In genomic region chr4:33556661-33557540, GRCm38 (mm10) we compare ENCODE assay signal across 8 mouse cellular contexts.
A peak's percentile ranks its signal among the peaks of the same experiment; 100 is the strongest.
DNase-seq lines count a peak whose midpoint lies in the region; ATAC-seq and TF ChIP-seq lines count a peak whose summit lies in the region.
"Had no signal": no experiment of that assay in that cellular context is flagged by ENCODE, and none has a peak within 500 bp of the region (broad histone marks: within the 10 kb centered on the region; RNA-seq: fewer than 3 reads in every experiment).

No protein-coding gene starts in this region.

- WGBS in kidney, embryonic 14.5 days, result 79% methylated on average over 12 of the region's 12 CpGs
- 78% methylated on average over 12 of the region's 12 CpGs for whole genome bisulfite sequencing in hindbrain, embryonic 12.5 days

- dilution Hi-C loops in CH12.LX (cut with MboI; ENCODE audit: extremely low pct_ligation_motif_present, extremely low pct_unique_long_range_greater_than_20kb, low sequenced_read_pairs), result no loop called here

- in situ Hi-C loops in CH12.LX (cut with MboI; ENCODE audit: low pct_ligation_motif_present, low pct_unique_long_range_greater_than_20kb, low sequenced_read_pairs), result loop anchor here (10.0 kb wide), 1 partner anchor 148 kb away; no protein-coding TSS in a partner anchor

- no peaks in the 10 kb centered on the region for H3K9me3 ChIP-seq in kidney, embryonic 14.5 days (ENCODE audit: control insufficient read depth, low read length)
- no peaks in the 10 kb centered on the region for H3K9me3 ChIP-seq in CH12.LX (replicated peaks; ENCODE audit: low read length)
- no peaks in the 10 kb centered on the region for H3K9me3 ChIP-seq in hindbrain, embryonic 12.5 days (replicated peaks)

- no peaks in the 10 kb centered on the region for H3K27me3 ChIP-seq in kidney, embryonic 14.5 days (ENCODE audit: control insufficient read depth, insufficient read depth, low read length)
- no peaks in the 10 kb centered on the region for H3K27me3 ChIP-seq in CH12.LX (replicated peaks)
- H3K27me3 ChIP-seq in splenic B cell, adult 2 months (ENCODE audit: control insufficient read depth, insufficient read depth, low read length, poor library complexity, severe bottlenecking), result no peaks in the 10 kb centered on the region
- peaks cover 16% of the 10 kb centered on the region for H3K27me3 ChIP-seq in hindbrain, embryonic 12.5 days

- H3K36me3 ChIP-seq in kidney, embryonic 14.5 days (ENCODE audit: control insufficient read depth, insufficient read depth, low read length), result no peaks in the 10 kb centered on the region
- H3K36me3 ChIP-seq in CH12.LX (replicated peaks in 1 of 2; ENCODE audit: control insufficient read depth in 1 of 2, insufficient read depth in 1 of 2, low read length in 1 of 2), result no peaks in the 10 kb centered on the region
- no peaks in the 10 kb centered on the region for H3K36me3 ChIP-seq in splenic B cell, adult 2 months (ENCODE audit: control insufficient read depth, insufficient read depth, low read length, poor library complexity, severe bottlenecking)
- H3K36me3 ChIP-seq in hindbrain, embryonic 12.5 days, result no peaks in the 10 kb centered on the region

- H3K4me1 ChIP-seq in kidney, embryonic 14.5 days (ENCODE audit: control insufficient read depth, insufficient read depth, low read length), result no peaks in the 10 kb centered on the region
- H3K4me1 ChIP-seq in CH12.LX (ENCODE audit: control insufficient read depth in 1 of 2, insufficient read depth in 2 of 2), result no peaks in the 10 kb centered on the region
- H3K4me1 ChIP-seq in hindbrain, embryonic 12.5 days, result peaks cover 13% of the 10 kb centered on the region

- H3K4me3 ChIP-seq in kidney, embryonic 14.5 days (ENCODE audit: low read length), result no peak overlapping the region
- no peak overlapping the region for H3K4me3 ChIP-seq in CH12.LX (replicated peaks in 1 of 3; ENCODE audit: low read depth in 2 of 3, low read length in 2 of 3, poor library complexity in 1 of 3)
- H3K4me3 ChIP-seq in hindbrain, embryonic 12.5 days, result no peak overlapping the region

- no peak for DNase-seq in kidney, postnatal 14 days
- DNase-seq in CH12.LX (ENCODE audit: extremely low read depth), result peak; percentile 40
- DNase-seq in adrenal gland, postnatal 14 days, result peak; percentile 50
- DNase-seq in splenic B cell, adult 2 months (ENCODE audit: low read depth, low spot score), result peak; percentile 33
- DNase-seq in embryo, embryonic 10 days (ENCODE audit: low spot score), result no peak
- DNase-seq: forebrain, postnatal 0 days had no signal

- H3K9ac ChIP-seq in kidney, embryonic 14.5 days (ENCODE audit: low read depth, low read length), result no peak overlapping the region
- no peak overlapping the region for H3K9ac ChIP-seq in CH12.LX (ENCODE audit: insufficient read depth, low read depth)
- H3K9ac ChIP-seq in hindbrain, embryonic 12.5 days, result no peak overlapping the region
- H3K9ac ChIP-seq: forebrain, postnatal 0 days had no signal

- TF ChIP-seq POLR2A in CH12.LX (IDR thresholded peaks at IDR 0.05; ENCODE audit: low read depth, low read length), result no peak

- TF ChIP-seq RAD21 in CH12.LX (IDR thresholded peaks at IDR 0.05; ENCODE audit: low read depth, low read length), result peak; percentile 72

- H3K4me2 ChIP-seq in kidney, embryonic 14.5 days (replicated peaks; ENCODE audit: low read depth, low read length), result no peak overlapping the region
- no peak overlapping the region for H3K4me2 ChIP-seq in CH12.LX (ENCODE audit: insufficient read depth, low read depth, poor library complexity, severe bottlenecking)
- no peak overlapping the region for H3K4me2 ChIP-seq in hindbrain, embryonic 12.5 days (replicated peaks)

- no peaks in the 10 kb centered on the region for H3K79me2 ChIP-seq in CH12.LX (replicated peaks; ENCODE audit: control insufficient read depth, extremely low read depth, insufficient read depth, poor library complexity, severe bottlenecking)

- no peak overlapping the region for H3K27ac ChIP-seq in kidney, embryonic 14.5 days (ENCODE audit: low read depth, low read length)
- H3K27ac ChIP-seq in CH12.LX (ENCODE audit: insufficient read depth, low read depth), result no peak overlapping the region
- H3K27ac ChIP-seq in hindbrain, embryonic 12.5 days, result no peak overlapping the region

- TF ChIP-seq EP300 in CH12.LX (IDR thresholded peaks at IDR 0.05; ENCODE audit: low read length), result no peak

- ATAC-seq in kidney, embryonic 14.5 days (ENCODE audit: low FRiP score, low TSS enrichment), result peak; percentile 28; the same call in 1 of the 2 replicates
- no peak for ATAC-seq in hindbrain, embryonic 12.5 days (ENCODE audit: low FRiP score)
- ATAC-seq: forebrain, postnatal 0 days had no signal

- peak; percentile 44 to 81 for TF ChIP-seq CTCF in CH12.LX (conservative IDR thresholded peaks at IDR 0.05 in 1 of 2, IDR thresholded peaks at IDR 0.05 in 1 of 2; ENCODE audit: low read depth in 2 of 2, low read length in 2 of 2)

TF ChIP-seq in CH12.LX, 34 proteins besides CTCF, POLR2A, EP300 and RAD21:
- peak; percentile 93 for TF ChIP-seq SMC3 (IDR thresholded peaks at IDR 0.05; ENCODE audit: low read depth, low read length)
- TF ChIP-seq MAZ (IDR thresholded peaks at IDR 0.05; ENCODE audit: low read depth, low read length), result no peak
- TF ChIP-seq ZKSCAN1 (IDR thresholded peaks at IDR 0.05; ENCODE audit: borderline replicate concordance, low read depth, low read length), result no peak
- peak; percentile 60; the same call in 1 of the 2 replicates for TF ChIP-seq ZC3H11A (IDR thresholded peaks at IDR 0.05; ENCODE audit: low read depth, low read length)
- no peak for TF ChIP-seq CHD2 (IDR thresholded peaks at IDR 0.05; ENCODE audit: low read length)
- TF ChIP-seq MYC (IDR thresholded peaks at IDR 0.05; ENCODE audit: low read depth, low read length), result 0 out of 2 replicates have a peak, but pooled peaks have one; percentile 29
- TF ChIP-seq NRF1 (IDR thresholded peaks at IDR 0.05; ENCODE audit: low read depth, low read length), result no peak
- TF ChIP-seq CHD1 (IDR thresholded peaks at IDR 0.05; ENCODE audit: low read depth, low read length), result no peak
TF ChIP-seq in CH12.LX: peak in this region for 3.

Comparison
In these comparisons a context has a peak if more than half of its experiments do, and no peak if none do; other contexts are left out.
1. DNase-seq: peak in CH12.LX (single experiment), adrenal gland, postnatal 14 days (single experiment) and splenic B cell, adult 2 months (single experiment); none in kidney, postnatal 14 days (single experiment) and embryo, embryonic 10 days (single experiment).